ENCODE assay signal across 8 mouse cellular contexts in genomic region chr13:37513206-37513904, GRCm38 (mm10).
DNase-seq lines count a peak whose midpoint lies in the region; ATAC-seq and TF ChIP-seq lines count a peak whose summit lies in the region.

No protein-coding gene starts in this region.

- no peaks in the 10 kb centered on the region for H3K9me3 ChIP-seq in liver, embryonic 13.5 days (replicated peaks)

- H3K27me3 ChIP-seq in heart, adult 2 months (ENCODE audit: control insufficient read depth, insufficient read depth, low read length): no peaks in the 10 kb centered on the region
- H3K27me3 ChIP-seq in testis, adult 2 months (ENCODE audit: control insufficient read depth, insufficient read depth, low read length): no peaks in the 10 kb centered on the region
- H3K27me3 ChIP-seq in liver, embryonic 13.5 days: no peaks in the 10 kb centered on the region

- no peak for DNase-seq in heart, adult 2 months
- DNase-seq in heart, postnatal 14 days: no peak
- DNase-seq in testis, postnatal 14 days (ENCODE audit: low spot score): no peak
- DNase-seq in liver, embryonic 13.5 days: no peak
- DNase-seq in layer of hippocampus, adult 9-10 months (ENCODE audit: low spot score): no peak
- DNase-seq in layer of hippocampus, postnatal 25 days (ENCODE audit: extremely low spot score in 1 of 2, low spot score in 1 of 2): no peak

- TF ChIP-seq EP300 in heart, adult 2 months (IDR thresholded peaks at IDR 0.05; ENCODE audit: insufficient read depth, low read depth, low read length): no peak

- ATAC-seq in liver, embryonic 13.5 days (ENCODE audit: low read depth): no peak
- ATAC-seq in erythroblast, adult 5-6 weeks (replicated peaks; ENCODE audit: low FRiP score, poor library complexity, severe bottlenecking): no peak

- no peaks in the 10 kb centered on the region for H3K79me2 ChIP-seq in heart, adult 2 months (replicated peaks; ENCODE audit: control insufficient read depth, insufficient read depth, low read length)

- no peak overlapping the region for H3K9ac ChIP-seq in heart, adult 2 months (ENCODE audit: low read depth, low read length)
- no peak overlapping the region for H3K9ac ChIP-seq in liver, embryonic 13.5 days

- no peaks in the 10 kb centered on the region for H3K36me3 ChIP-seq in heart, adult 2 months (ENCODE audit: control insufficient read depth, insufficient read depth, low read length)
- H3K36me3 ChIP-seq in testis, adult 2 months (ENCODE audit: control insufficient read depth, insufficient read depth, low read length): no peaks in the 10 kb centered on the region
- H3K36me3 ChIP-seq in liver, embryonic 13.5 days: no peaks in the 10 kb centered on the region

- whole genome bisulfite sequencing in heart, adult 2 months: 26% methylated on average over 2 of the region's 2 CpGs
- whole genome bisulfite sequencing in liver, embryonic 13.5 days (ENCODE audit: insufficient replicate concordance): 24% methylated on average over 2 of the region's 2 CpGs

- H3K27ac ChIP-seq in heart, adult 2 months: peak overlapping the region; percentile 96
- peak overlapping the region; percentile 72 for H3K27ac ChIP-seq in testis, adult 2 months (ENCODE audit: control insufficient read depth, insufficient read depth, low read depth, low read length)
- H3K27ac ChIP-seq in liver, embryonic 13.5 days: peak overlapping the region; percentile 41; the same call in 1 of the 2 replicates

- no peak overlapping the region; the same call in 1 of the 2 replicates for H3K4me2 ChIP-seq in liver, embryonic 13.5 days

- intact Hi-C loops in heart, adult 2 months (cut with DNase I): loop anchor here (5.0 kb wide), 1 partner anchor 36 kb away; no protein-coding TSS in a partner anchor
- intact Hi-C loops in heart, postnatal 14 days (cut with DNase I): loop anchor here (5.0 kb wide), 1 partner anchor 36 kb away; no protein-coding TSS in a partner anchor

- H3K4me1 ChIP-seq in heart, adult 2 months (ENCODE audit: control insufficient read depth, insufficient read depth, low read length): peaks cover 24% of the 10 kb centered on the region
- H3K4me1 ChIP-seq in testis, adult 2 months (ENCODE audit: control insufficient read depth, insufficient read depth, low read length): peaks cover 20% of the 10 kb centered on the region
- peaks cover 39% of the 10 kb centered on the region for H3K4me1 ChIP-seq in liver, embryonic 13.5 days (replicated peaks)

- H3K4me3 ChIP-seq in heart, adult 2 months: no peak overlapping the region
- no peak overlapping the region for H3K4me3 ChIP-seq in testis, adult 2 months (ENCODE audit: control insufficient read depth, low read depth, low read length)
- H3K4me3 ChIP-seq in liver, embryonic 13.5 days (replicated peaks): no peak overlapping the region

- no peak for TF ChIP-seq POLR2A in heart, adult 2 months (IDR thresholded peaks at IDR 0.05; ENCODE audit: insufficient read depth, low read depth, low read length)
- TF ChIP-seq POLR2A in testis, adult 2 months (IDR thresholded peaks at IDR 0.05; ENCODE audit: control insufficient read depth, low read depth, low read length): no peak

- TF ChIP-seq CTCF in heart, adult 2 months (IDR thresholded peaks at IDR 0.05): no peak
- no peak for TF ChIP-seq CTCF in testis, adult 2 months (IDR thresholded peaks at IDR 0.05; ENCODE audit: control insufficient read depth, insufficient read depth, insufficient replicate concordance, low read depth, low read length)

Comparison
In these comparisons a context has a peak if more than half of its experiments do, and no peak if none do; other contexts are left out.
1. H3K27ac ChIP-seq: peak in every context shown above with its lines; median percentile 96 in heart, adult 2 months; 72 in testis, adult 2 months; 41 in liver, embryonic 13.5 days.